Mouse (Mus musculus) common myeloid progenitor, adult 5-6 weeks (primary cell): ENCODE data around the gene Olfr105-ps. TPM values are rescaled to one million over a fixed set of nuclear protein-coding genes. Genes with fewer than 3 reads are reported as not detected.

Experiments
- ATAC-seq: replicated peaks from 2 replicates; pipeline ENCODE4 v1.8.0; 2016; ENCODE audit warnings: low read depth, mild to moderate bottlenecking, moderate TSS enrichment, inconsistent platforms; ENCODE audit not compliant: poor library complexity, severe bottlenecking
- total RNA-seq: library from RNA; stranded (forward); fragments of 200-1000, 187-1606 nt; gene quantifications from 2 replicates; pipeline ENCODE4 v1.2.3, GENCODE M21; 2017

Gene Olfr105-ps
- not detected in 2 replicates for total RNA-seq

- no peak for ATAC-seq
These were observed at the start of gene Olfr105-ps for GRCm38 (mm10) chr17:37378733-37379132. Gene Olfr105-ps (plus strand): TSS chr17:37379033.

GRCm38 (mm10) chr17:37339598-37339997 is 39.2 kb upstream of the Olfr105-ps start, which contains the start of gene Olfr103:
Gene Olfr103 (minus strand): TSS chr17:37339698.
- no peak for ATAC-seq

- ATAC-seq = no peak
These were observed 19.6 kb upstream of the Olfr105-ps start, which contains the start of gene Olfr104-ps for GRCm38 (mm10) chr17:37359282-37359681. Gene Olfr104-ps (plus strand): TSS chr17:37359582.

DNA sequence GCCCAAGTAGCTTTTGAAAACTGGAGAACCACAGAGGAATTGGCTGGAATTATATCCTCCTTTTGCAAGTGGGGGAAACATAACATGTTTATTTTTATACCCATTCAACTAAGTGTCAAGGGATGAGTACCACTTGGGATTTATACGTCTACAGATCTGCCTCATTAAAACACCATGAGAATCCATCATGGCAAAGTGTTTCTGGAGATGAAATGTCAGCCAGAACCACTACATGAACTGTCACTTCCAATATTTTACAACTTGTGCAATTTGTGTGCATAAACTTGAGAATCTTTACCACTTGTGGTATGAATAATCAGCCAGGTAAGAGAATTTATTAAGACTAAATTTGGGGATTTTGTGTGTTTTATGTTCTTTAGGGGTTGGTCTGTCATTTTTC is 11.3 kb downstream of the Olfr105-ps start, which contains the start of gene Olfr106-ps:
Gene Olfr106-ps, plus strand, starts transcription at position 301 of the 400 bp plus-strand sequence.
- no peak for ATAC-seq

- no peak for ATAC-seq
These were observed 20.1 kb downstream of the Olfr105-ps start, which contains the start of gene Olfr107 for GRCm38 (mm10) chr17:37398926-37399325. Gene Olfr107 (plus strand): TSS chr17:37399226.

DNA sequence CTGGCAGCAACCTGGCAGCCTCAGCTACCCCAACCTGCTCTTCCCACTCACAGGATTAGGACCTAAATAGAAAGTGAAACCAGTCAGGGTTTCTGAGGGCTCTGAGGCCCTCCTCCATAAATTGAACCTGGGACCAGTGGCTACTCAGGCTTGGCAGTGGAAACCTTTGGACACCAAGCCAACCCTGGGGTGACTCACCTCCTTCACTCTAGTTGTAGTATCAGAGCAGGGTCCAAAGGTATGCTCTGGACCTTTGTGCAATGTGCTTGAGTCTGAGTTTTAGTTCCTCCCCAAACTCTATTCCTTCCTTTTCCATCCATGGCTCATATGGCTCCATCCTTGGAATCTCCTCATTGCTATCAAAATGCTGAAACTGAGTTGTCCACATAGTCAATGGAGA is 34.5 kb downstream of the Olfr105-ps start:
- ATAC-seq = no peak

Other genes starting within 250 kb of the Olfr105-ps start
- not detected in 2 replicates for gene Olfr93, start 217.5 kb upstream of the Olfr105-ps start, total RNA-seq
- 0.24 TPM in 1 of 2 replicates, not detected in the other for gene Ubd, start 185.1 kb upstream of the Olfr105-ps start, total RNA-seq
- not detected in 2 replicates for gene Olfr94, start 178.0 kb upstream of the Olfr105-ps start, total RNA-seq
- gene Olfr95, start 165.9 kb upstream of the Olfr105-ps start, total RNA-seq = not detected in 2 replicates
- not detected in 2 replicates for gene Olfr96, start 158.9 kb upstream of the Olfr105-ps start, total RNA-seq
- gene Olfr97, start 141.7 kb upstream of the Olfr105-ps start, total RNA-seq = not detected in 2 replicates
- gene Olfr98, start 115.3 kb upstream of the Olfr105-ps start, total RNA-seq = not detected in 2 replicates
- 20.5 and 23.4 TPM in 2 replicates for gene H2-M3, start 108.8 kb upstream of the Olfr105-ps start, total RNA-seq
- 1.8 TPM in 1 of 2 replicates, not detected in the other for gene Olfr99, start 95.6 kb upstream of the Olfr105-ps start, total RNA-seq
- not detected in 2 replicates for gene Olfr101, start 74.7 kb upstream of the Olfr105-ps start, total RNA-seq
- not detected in 2 replicates for gene Olfr102, start 62.0 kb upstream of the Olfr105-ps start, total RNA-seq
- not detected in 2 replicates for gene Olfr103, start 39.3 kb upstream of the Olfr105-ps start, total RNA-seq
- gene Olfr104-ps, start 19.5 kb upstream of the Olfr105-ps start, total RNA-seq = not detected in 2 replicates
- not detected in 2 replicates for gene Olfr106-ps, start 11.4 kb downstream of the Olfr105-ps start, total RNA-seq
- gene Olfr107, start 20.2 kb downstream of the Olfr105-ps start, total RNA-seq = not detected in 2 replicates
- not detected in 2 replicates for gene Olfr108, start 66.4 kb downstream of the Olfr105-ps start, total RNA-seq
- not detected in 2 replicates for gene Olfr109, start 79.9 kb downstream of the Olfr105-ps start, total RNA-seq
- not detected in 2 replicates for gene H2-M2, start 104.5 kb downstream of the Olfr105-ps start, total RNA-seq
- gene Olfr110, start 113.4 kb downstream of the Olfr105-ps start, total RNA-seq = not detected in 2 replicates
- not detected in 2 replicates for gene Olfr111, start 129.0 kb downstream of the Olfr105-ps start, total RNA-seq
- gene Olfr112, start 190.4 kb downstream of the Olfr105-ps start, total RNA-seq = not detected in 2 replicates
- not detected in 2 replicates for gene Olfr113, start 198.6 kb downstream of the Olfr105-ps start, total RNA-seq
- gene Olfr114, start 213.7 kb downstream of the Olfr105-ps start, total RNA-seq = not detected in 2 replicates
- gene Olfr115, start 248.1 kb downstream of the Olfr105-ps start, total RNA-seq = not detected in 2 replicates
- not detected in 2 replicates for gene Olfr116, start 248.2 kb downstream of the Olfr105-ps start, total RNA-seq